Mouse (Mus musculus) T-helper 17 cell (primary cell): ENCODE results near the gene Timm10b.

Experiments used
- in situ Hi-C, 2 experiments: fragments of 300-600 bp; cut with MboI, MseI; formaldehyde crosslinking; loops; 1 replicate in 1 of 2; 2 replicates in 1 of 2; pipeline ENCODE4 v1.15.1; 2025; ENCODE audit warnings: high pct_unique_total_duplicates in 2 of 2

The Timm10b gene

DNA sequence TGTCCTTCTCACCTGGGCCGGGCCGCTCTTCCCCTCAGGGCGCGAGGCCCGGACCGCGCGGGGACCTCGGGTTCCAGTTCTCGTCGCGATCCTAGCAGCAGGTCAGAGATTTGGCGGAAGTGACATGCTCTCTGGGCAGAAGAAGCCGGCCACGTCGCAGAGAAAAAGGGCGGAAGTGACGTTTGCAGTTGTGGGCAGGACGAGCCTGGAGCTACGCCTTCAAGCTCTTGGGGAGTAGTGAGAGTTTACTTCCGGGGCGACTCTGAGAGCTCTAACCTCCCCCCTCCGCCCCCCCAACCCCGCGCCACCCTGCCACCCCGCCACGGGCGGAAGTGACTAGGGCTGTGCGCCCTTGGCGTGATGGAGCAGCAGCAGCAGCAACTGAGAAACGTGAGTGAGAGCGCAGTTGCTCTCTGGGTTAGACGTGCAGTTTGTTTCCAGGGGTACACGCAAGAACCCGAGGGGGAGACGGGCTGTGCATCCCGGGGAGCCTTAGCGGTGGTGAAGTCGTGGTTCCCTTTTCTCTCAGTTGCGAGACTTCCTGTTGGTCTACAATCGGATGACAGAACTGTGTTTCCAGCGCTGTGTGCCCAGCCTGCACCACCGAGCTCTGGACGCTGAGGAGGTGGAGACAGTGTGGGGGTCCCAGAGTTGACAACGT, 507 bp downstream of the Timm10b start, which contains the start of the genes Arfip2 and Gm45799:
TSS of gene Arfip2 (minus strand) at position 184 of the 661 bp plus-strand sequence.
TSS of gene Gm45799 (plus strand) at position 320 of the 661 bp plus-strand sequence.
- in situ Hi-C loops: loop anchor here (5.0 to 10.0 kb wide), 2 partner anchors 94 to 167 kb away; partner anchors contain the start of genes Ilk (in 1 of the 2) and Rrp8 (in 1 of the 2)

DNA sequence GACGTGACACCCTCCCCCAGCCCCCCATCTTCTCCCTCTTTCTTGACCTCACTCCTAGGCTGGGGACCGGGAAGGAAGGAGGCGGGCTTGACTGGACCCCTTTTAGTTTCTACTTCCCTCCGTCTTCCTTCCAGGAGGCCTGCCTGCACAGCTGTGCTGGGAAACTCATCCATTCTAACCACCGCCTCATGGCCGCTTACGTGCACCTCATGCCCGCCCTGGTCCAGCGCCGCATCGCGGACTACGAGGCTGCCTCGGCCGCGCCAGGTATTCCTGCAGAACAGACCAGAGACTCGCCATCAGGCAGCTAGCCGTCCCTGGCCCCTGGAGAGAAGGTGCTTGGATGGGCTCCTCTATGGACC, 1.0 kb downstream of the Timm10b start:
- in situ Hi-C loops: loop anchor here (5.0 to 10.0 kb wide), 2 partner anchors 94 to 166 kb away; partner anchors contain the start of genes Ilk (in 1 of the 2) and Rrp8 (in 1 of the 2)

DNA sequence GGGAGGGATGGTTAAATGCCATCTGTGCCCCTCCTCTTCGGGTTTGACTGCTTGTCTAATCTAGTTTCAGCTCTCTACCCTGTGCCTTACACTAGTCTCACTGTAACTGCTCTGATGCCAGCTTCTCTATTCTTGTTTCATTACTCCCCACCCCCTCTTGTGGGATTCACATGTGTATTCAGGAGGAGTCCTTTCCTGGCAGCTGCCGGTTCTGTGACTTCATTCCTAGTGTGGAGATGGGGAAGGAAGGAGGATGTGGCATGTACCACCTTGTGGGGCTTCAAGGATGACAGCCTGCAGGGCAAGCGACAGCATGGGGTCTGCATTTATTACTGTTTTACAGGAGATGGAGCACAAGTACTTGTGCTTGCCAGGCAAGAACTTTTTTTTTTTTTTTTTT, 2.1 kb downstream of the Timm10b start:
- in situ Hi-C loops: loop anchor here (5.0 to 10.0 kb wide), 2 partner anchors 93 to 165 kb away; partner anchors contain the start of genes Ilk (in 1 of the 2) and Rrp8 (in 1 of the 2)

DNA sequence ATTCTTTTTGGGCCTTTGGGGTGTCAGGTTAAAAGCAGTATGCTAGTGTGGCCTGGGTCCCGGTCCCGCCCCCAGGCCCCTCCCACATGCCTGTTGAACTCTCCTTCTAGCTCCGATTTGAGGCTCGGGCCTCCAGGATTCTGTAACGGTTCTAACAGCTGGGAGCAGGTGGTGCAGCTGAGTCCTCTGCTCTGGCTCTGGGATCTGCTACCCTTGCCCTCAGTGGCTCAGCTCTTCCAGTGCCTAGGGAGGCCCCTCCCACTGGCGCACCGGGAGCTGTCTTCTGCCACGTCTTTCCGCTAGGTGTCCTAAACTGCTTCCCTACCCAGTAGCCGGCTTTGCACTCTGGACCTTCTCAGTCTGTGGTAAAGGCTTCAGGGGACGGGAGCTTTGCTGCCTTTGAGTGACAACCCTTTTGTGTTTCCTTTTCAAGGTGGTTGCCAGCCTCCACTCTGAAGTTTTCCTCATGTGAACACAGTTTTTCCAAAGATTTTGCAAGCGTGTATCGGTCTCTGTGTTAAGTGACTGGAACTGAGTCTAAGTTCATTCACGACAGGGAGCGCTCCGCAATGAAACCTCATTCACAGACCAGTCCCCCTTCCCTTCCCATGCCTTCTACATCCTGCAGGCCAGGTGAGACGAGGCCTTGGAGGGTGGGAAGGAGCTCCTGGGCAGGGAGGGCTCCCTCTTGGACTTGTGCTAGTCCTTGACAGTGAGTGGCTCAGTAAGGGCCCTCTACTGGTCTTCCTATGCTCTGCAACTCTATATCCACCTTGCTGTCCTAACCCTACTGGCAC, 11.0 kb downstream of the Timm10b start, which contains the start of gene Dnhd1:
TSS of gene Dnhd1 (plus strand) at position 189 of the 797 bp plus-strand sequence.
- in situ Hi-C loops: no loop called here

DNA sequence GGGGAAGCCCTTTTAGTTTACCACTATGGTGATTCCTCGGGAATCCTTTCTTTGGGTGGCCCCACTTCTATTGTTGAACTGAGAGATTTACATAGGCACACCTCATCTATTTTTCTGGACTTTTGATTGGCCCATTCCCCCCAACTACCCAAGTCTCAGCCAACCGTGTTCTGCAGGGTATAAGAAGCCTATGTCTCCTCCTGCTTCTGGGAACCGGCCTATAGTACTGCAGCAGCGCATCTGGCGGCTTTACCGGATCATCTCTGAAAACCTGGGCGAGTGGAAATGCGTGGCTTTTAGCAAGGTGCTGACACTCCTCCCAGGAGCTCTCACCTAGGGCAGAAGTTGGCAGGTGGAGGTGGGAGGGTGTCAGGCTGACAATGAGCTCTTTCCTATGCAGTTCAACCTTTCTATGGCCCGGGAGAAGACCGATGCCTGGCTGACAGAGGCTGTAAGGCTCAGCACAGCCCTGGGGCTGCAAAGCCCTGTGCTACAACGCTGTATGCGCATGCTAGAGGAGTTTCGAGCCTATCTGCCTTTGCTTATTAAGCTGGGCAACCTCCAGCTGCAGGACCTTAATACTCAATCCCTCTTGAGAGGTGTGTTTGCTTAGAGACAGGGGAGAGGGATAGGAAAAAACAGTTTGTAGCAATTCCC, 45.8 kb downstream of the Timm10b start:
- in situ Hi-C loops: no loop called here

DNA sequence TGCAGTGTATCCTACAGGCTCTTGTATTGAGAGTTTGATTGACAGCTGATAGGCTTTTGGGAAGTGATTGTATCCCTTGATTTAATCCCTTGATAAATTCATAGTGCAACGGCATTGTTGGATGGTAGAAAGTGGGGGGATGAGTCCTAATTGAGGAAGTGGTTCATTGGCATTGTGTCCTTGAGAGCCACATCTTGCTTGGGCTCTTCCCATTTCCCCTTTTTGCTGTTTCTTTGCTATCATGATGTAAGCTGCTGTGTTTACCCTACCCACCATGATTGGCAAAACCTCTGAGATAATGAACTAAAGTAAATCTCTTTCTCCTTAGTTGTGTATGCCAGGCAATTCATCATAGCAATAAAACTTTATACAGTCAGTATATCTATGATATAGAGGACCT, 51.0 kb downstream of the Timm10b start:
- in situ Hi-C loops: no loop called here
